Mouse (Mus musculus) megakaryocyte progenitor cell, adult 5-6 weeks (primary cell): Measurements from ENCODE around the gene Adam4. TPM values are rescaled to one million over a fixed set of nuclear protein-coding genes. Genes with fewer than 3 reads are reported as not detected.
A peak's percentile ranks its signal among the peaks of the same experiment; 100 is the strongest.
"Not testable (repeated sequence)": the region's sequence is repeated elsewhere in the genome, so short reads cannot be mapped to it uniquely, and the experiment has no call there.

Experiments
- ATAC-seq: replicated peaks from 2 replicates; pipeline ENCODE4 v1.8.0; 2016; ENCODE audit warnings: mild to moderate bottlenecking, moderate TSS enrichment, inconsistent platforms; ENCODE audit not compliant: poor library complexity
- total RNA-seq, 2 experiments: library from RNA; stranded (forward) in 1 of 2; stranded (reverse) in 1 of 2; fragments of 157-497, 149-512 nt in 1 of 2; fragments of 200-1000 nt in 1 of 2; gene quantifications; 2 replicates each; pipeline versions ENCODE4 v1.2.3 to v1.2.4; 2015 to 2017

Adam4 gene
- 1.4 and 2.0 TPM in 2 replicates for total RNA-seq (2015)
- 0.44 and 0.71 TPM in 2 replicates for total RNA-seq (2017)

GRCm38 (mm10) chr12:81421846-81422245, at the start of gene Adam4:
Gene Adam4, minus strand, starts transcription at chr12:81421946.
- ATAC-seq, result no peak

- ATAC-seq, result not testable (repeated sequence)
Observed at GRCm38 (mm10) chr12:81459051-81459450, 37.3 kb upstream of the Adam4 start.

DNA sequence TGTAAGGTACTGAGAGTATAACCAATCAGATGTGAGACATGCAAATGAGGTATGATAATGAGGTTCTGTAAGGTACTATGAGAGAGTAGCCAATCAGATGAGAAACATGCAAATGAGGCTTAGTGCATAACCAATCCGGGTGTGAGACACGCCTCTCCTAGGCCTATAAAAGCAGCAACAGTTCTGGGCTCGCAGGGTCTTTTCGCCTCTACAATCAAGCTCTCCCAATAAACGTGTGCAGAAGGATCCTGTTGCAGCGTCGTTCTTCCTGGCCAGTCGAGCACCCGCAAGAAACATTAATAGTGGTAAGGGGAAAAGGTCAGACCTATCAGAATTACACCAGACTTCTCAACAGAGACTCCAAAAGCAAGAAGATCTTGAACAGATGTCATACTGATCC, 17.2 kb upstream of the Adam4 start:
- not testable (repeated sequence) for ATAC-seq

GRCm38 (mm10) chr12:81434778-81435177, 13.0 kb upstream of the Adam4 start:
- not testable (repeated sequence) for ATAC-seq

DNA sequence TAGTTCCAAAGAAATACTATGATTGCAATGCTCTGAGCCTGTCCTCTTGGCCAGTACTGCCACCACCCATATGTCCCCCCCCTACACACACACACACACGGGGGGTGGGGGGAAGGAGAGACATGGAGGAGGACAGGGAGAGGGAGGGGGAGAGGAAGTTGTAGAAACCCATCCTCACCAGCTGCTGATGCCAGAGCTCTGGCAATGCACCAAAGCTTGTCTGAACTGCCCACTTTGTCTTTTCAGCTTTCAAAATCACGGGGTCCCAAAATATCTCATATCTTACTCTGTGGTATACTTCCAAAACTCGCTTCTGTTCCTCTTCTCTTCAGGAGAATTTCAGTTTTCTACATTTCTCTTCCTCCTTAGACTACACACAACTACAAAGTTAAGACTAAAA, 8.5 kb downstream of the Adam4 start:
- no peak for ATAC-seq

GRCm38 (mm10) chr12:81408966-81409365, 12.8 kb downstream of the Adam4 start:
- ATAC-seq, result no peak

DNA sequence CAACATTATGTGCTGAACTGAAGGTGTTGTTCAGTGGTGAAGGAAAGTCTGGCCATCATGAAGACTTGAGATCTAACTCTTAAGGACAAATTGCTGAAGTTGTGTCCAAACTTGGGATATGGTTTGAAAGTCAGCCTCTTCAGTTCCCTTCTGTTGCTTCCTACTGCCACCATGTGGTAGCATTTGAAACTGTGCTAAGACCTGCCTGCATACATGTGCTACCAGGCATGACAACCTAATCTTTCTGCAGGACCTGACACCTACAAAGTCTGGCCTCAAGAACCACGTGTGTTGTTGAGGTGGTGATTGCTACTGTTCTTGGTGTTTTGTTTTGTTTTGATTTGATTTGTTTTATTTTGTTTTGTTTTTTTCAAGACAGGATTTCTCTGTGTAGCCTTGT, 19.6 kb downstream of the Adam4 start:
- peak; percentile 93 for ATAC-seq

DNA sequence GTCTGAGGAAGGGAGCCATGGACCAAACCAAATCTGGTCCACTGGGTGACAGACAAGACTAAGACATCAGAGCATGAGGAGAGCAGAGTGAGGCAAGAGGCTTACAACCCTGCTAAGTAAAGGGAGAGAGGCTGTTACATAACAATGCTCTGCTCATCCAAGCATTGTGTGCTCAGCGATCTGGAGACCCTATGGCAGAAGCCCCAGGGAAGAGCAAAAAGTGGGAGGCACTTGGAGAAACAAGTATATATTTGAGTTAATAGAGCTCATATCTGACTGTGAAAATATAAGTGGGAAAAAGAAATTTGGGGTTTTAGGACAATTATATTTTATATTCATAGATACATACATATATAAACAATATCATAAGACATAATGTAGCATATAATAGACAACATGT, 42.4 kb downstream of the Adam4 start, which contains the start of gene Gm4787:
TSS of gene Gm4787 (minus strand) at position 101 of the 400 bp plus-strand sequence.
- not testable (repeated sequence) for ATAC-seq

Other genes with a start within 250 kb of the Adam4 start
- not detected in 2 replicates for gene Slc8a3, start 88.8 kb downstream of the Adam4 start, total RNA-seq (2015)
- gene Slc8a3, start 88.8 kb downstream of the Adam4 start, total RNA-seq (2017), result not detected in 2 replicates
- gene Gm4787, start 42.5 kb downstream of the Adam4 start, total RNA-seq (2015), result 1.0 and 1.9 TPM in 2 replicates
- 0.29 and 0.51 TPM in 2 replicates for gene Gm4787, start 42.5 kb downstream of the Adam4 start, total RNA-seq (2017)
- gene Cox16, start 63.2 kb upstream of the Adam4 start, total RNA-seq (2015), result 134 and 141 TPM in 2 replicates
- 82.5 and 97.2 TPM in 2 replicates for gene Cox16, start 63.2 kb upstream of the Adam4 start, total RNA-seq (2017)
- gene Gm20498, start 111.0 kb upstream of the Adam4 start, total RNA-seq (2015), result 9.0 and 12.4 TPM in 2 replicates
- 44.8 and 52.5 TPM in 2 replicates for gene Gm20498, start 111.0 kb upstream of the Adam4 start, total RNA-seq (2017)
- gene Synj2bp, start 111.0 kb upstream of the Adam4 start, total RNA-seq (2015), result 25.6 and 34.4 TPM in 2 replicates
- gene Synj2bp, start 111.0 kb upstream of the Adam4 start, total RNA-seq (2017), result 41.9 and 54.8 TPM in 2 replicates
- 0.20 TPM in 1 of 2 replicates, not detected in the other for gene Adam21, start 146.5 kb upstream of the Adam4 start, total RNA-seq (2015)
- not detected in 2 replicates for gene Adam21, start 146.5 kb upstream of the Adam4 start, total RNA-seq (2017)
- gene Med6, start 173.1 kb upstream of the Adam4 start, total RNA-seq (2015), result 31.6 and 36.3 TPM in 2 replicates
- gene Med6, start 173.1 kb upstream of the Adam4 start, total RNA-seq (2017), result 61.1 and 75.2 TPM in 2 replicates
- not detected in 2 replicates for gene Ttc9, start 209.3 kb upstream of the Adam4 start, total RNA-seq (2015)
- not detected in 2 replicates for gene Ttc9, start 209.3 kb upstream of the Adam4 start, total RNA-seq (2017)